20 mouse cellular contexts compared by ENCODE assay signal in genomic region chr15:89285478-89285877, GRCm38 (mm10). TPM values are rescaled to one million over a fixed set of nuclear protein-coding genes. Genes with fewer than 3 reads are reported as not detected.
DNase-seq lines count a peak whose midpoint lies in the region; ATAC-seq and TF ChIP-seq lines count a peak whose summit lies in the region.
"Had no signal": no experiment of that assay in that cellular context is flagged by ENCODE, and none has a peak within 500 bp of the region (broad histone marks: within the 10 kb centered on the region; RNA-seq: fewer than 3 reads in every experiment).

No protein-coding gene starts in this region.

- DNase-seq in forebrain, postnatal 0 days, result no peak
- DNase-seq in liver, embryonic 11.5 days (ENCODE audit: low spot score), result no peak
- DNase-seq in heart, adult 11 months, result no peak
- DNase-seq: gastrocnemius, postnatal 36 days; kidney, postnatal 25 days; layer of hippocampus, postnatal 36 days; spleen, adult 18-20 months had no signal

- no peak for ATAC-seq in forebrain, embryonic 15.5 days (replicated peaks)
- no peak for ATAC-seq in forebrain, postnatal 0 days
- no peak for ATAC-seq in midbrain, embryonic 16.5 days
- no peak for ATAC-seq in midbrain, embryonic 13.5 days
- ATAC-seq in liver, embryonic 11.5 days (replicated peaks; ENCODE audit: low FRiP score), result peak; percentile 95
- peak; percentile 77 for ATAC-seq in megakaryocyte-erythroid progenitor cell, adult 5-6 weeks (replicated peaks; ENCODE audit: low FRiP score, low TSS enrichment, poor library complexity, severe bottlenecking)
- ATAC-seq in inflammation-experienced regulatory T-cells, adult 6 months, result no peak
- ATAC-seq: forebrain, embryonic 14.5 days had no signal

- H3K27me3 ChIP-seq in forebrain, embryonic 15.5 days, result no peaks in the 10 kb centered on the region
- no peaks in the 10 kb centered on the region for H3K27me3 ChIP-seq in forebrain, postnatal 0 days (ENCODE audit: insufficient read depth, low read length)
- no peaks in the 10 kb centered on the region for H3K27me3 ChIP-seq in midbrain, embryonic 16.5 days (ENCODE audit: control insufficient read depth, insufficient read depth, low read depth, low read length)
- no peaks in the 10 kb centered on the region for H3K27me3 ChIP-seq in midbrain, embryonic 13.5 days
- no peaks in the 10 kb centered on the region for H3K27me3 ChIP-seq in liver, embryonic 11.5 days (replicated peaks; ENCODE audit: control insufficient read depth, insufficient read depth, low read length)
- H3K27me3 ChIP-seq: embryonic facial prominence, embryonic 13.5 days; midbrain, embryonic 12.5 days had no signal

- H3K9me3 ChIP-seq in forebrain, embryonic 15.5 days, result no peaks in the 10 kb centered on the region
- H3K9me3 ChIP-seq in forebrain, postnatal 0 days (ENCODE audit: low read length), result no peaks in the 10 kb centered on the region
- H3K9me3 ChIP-seq in midbrain, embryonic 16.5 days (replicated peaks; ENCODE audit: control insufficient read depth, low read length, poor library complexity, severe bottlenecking), result no peaks in the 10 kb centered on the region
- no peaks in the 10 kb centered on the region for H3K9me3 ChIP-seq in midbrain, embryonic 13.5 days
- H3K9me3 ChIP-seq in liver, embryonic 11.5 days (ENCODE audit: control insufficient read depth, low read length), result no peaks in the 10 kb centered on the region
- H3K9me3 ChIP-seq: embryonic facial prominence, embryonic 13.5 days; midbrain, embryonic 12.5 days had no signal

- WGBS in forebrain, embryonic 15.5 days, result 93% methylated on average over 5 of the region's 5 CpGs
- 96% methylated on average over 5 of the region's 5 CpGs for WGBS in forebrain, postnatal 0 days
- WGBS in midbrain, embryonic 16.5 days, result 94% methylated on average over 5 of the region's 5 CpGs
- WGBS in midbrain, embryonic 13.5 days, result 98% methylated on average over 5 of the region's 5 CpGs
- WGBS in liver, embryonic 11.5 days, result 75% methylated on average over 5 of the region's 5 CpGs

- H3K36me3 ChIP-seq in forebrain, embryonic 15.5 days, result peaks cover 95% of the 10 kb centered on the region
- peaks cover 88% of the 10 kb centered on the region for H3K36me3 ChIP-seq in forebrain, postnatal 0 days (ENCODE audit: insufficient read depth)
- peaks cover 37% of the 10 kb centered on the region for H3K36me3 ChIP-seq in midbrain, embryonic 16.5 days (ENCODE audit: control insufficient read depth, insufficient read depth, low read length)
- peaks cover 96% of the 10 kb centered on the region for H3K36me3 ChIP-seq in midbrain, embryonic 13.5 days
- peaks cover 24% of the 10 kb centered on the region for H3K36me3 ChIP-seq in liver, embryonic 11.5 days (ENCODE audit: control insufficient read depth, insufficient read depth, low read length)

- no peak overlapping the region for H3K4me3 ChIP-seq in forebrain, embryonic 15.5 days
- no peak overlapping the region for H3K4me3 ChIP-seq in forebrain, postnatal 0 days (ENCODE audit: low read depth, low read length)
- H3K4me3 ChIP-seq in midbrain, embryonic 16.5 days (ENCODE audit: low read depth, low read length), result no peak overlapping the region
- no peak overlapping the region for H3K4me3 ChIP-seq in midbrain, embryonic 13.5 days (replicated peaks)
- no peak overlapping the region for H3K4me3 ChIP-seq in liver, embryonic 11.5 days (ENCODE audit: low read depth, low read length)
- H3K4me3 ChIP-seq: embryonic facial prominence, embryonic 13.5 days; midbrain, embryonic 12.5 days had no signal

- H3K4me2 ChIP-seq in forebrain, embryonic 15.5 days (replicated peaks), result no peak overlapping the region
- H3K4me2 ChIP-seq in forebrain, postnatal 0 days (ENCODE audit: low read depth), result no peak overlapping the region
- H3K4me2 ChIP-seq in midbrain, embryonic 16.5 days (ENCODE audit: low read length), result no peak overlapping the region
- no peak overlapping the region for H3K4me2 ChIP-seq in midbrain, embryonic 13.5 days (replicated peaks)
- H3K4me2 ChIP-seq in liver, embryonic 11.5 days, result peak overlapping the region; percentile 37
- H3K4me2 ChIP-seq: embryonic facial prominence, embryonic 13.5 days; midbrain, embryonic 12.5 days had no signal

- TF ChIP-seq CTCF in forebrain, postnatal 0 days (IDR thresholded peaks at IDR 0.05; ENCODE audit: low read depth), result no peak

- peak overlapping the region; percentile 46; the same call in 1 of the 2 replicates for H3K27ac ChIP-seq in forebrain, embryonic 15.5 days (replicated peaks)
- no peak overlapping the region for H3K27ac ChIP-seq in forebrain, postnatal 0 days (ENCODE audit: low read depth, low read length)
- H3K27ac ChIP-seq in midbrain, embryonic 16.5 days (ENCODE audit: low read length), result 0 out of 2 replicates have a peak overlapping the region, but pooled peaks have one; percentile 12
- H3K27ac ChIP-seq in midbrain, embryonic 13.5 days, result no peak overlapping the region
- peak overlapping the region; percentile 57 for H3K27ac ChIP-seq in liver, embryonic 11.5 days (ENCODE audit: low read depth, low read length)
- H3K27ac ChIP-seq: embryonic facial prominence, embryonic 13.5 days; midbrain, embryonic 12.5 days had no signal

- H3K9ac ChIP-seq in forebrain, embryonic 15.5 days (replicated peaks), result no peak overlapping the region
- no peak overlapping the region for H3K9ac ChIP-seq in forebrain, postnatal 0 days
- no peak overlapping the region for H3K9ac ChIP-seq in midbrain, embryonic 16.5 days (ENCODE audit: low read depth, low read length)
- no peak overlapping the region for H3K9ac ChIP-seq in midbrain, embryonic 13.5 days (replicated peaks)
- H3K9ac ChIP-seq in liver, embryonic 11.5 days (ENCODE audit: low read depth, low read length), result no peak overlapping the region
- H3K9ac ChIP-seq: embryonic facial prominence, embryonic 13.5 days; midbrain, embryonic 12.5 days had no signal

- 0 out of 2 replicates have a peak, but pooled peaks cover 2% of the 10 kb centered on the region for H3K4me1 ChIP-seq in forebrain, embryonic 15.5 days
- no peaks in the 10 kb centered on the region for H3K4me1 ChIP-seq in forebrain, postnatal 0 days (ENCODE audit: insufficient read depth)
- H3K4me1 ChIP-seq in midbrain, embryonic 16.5 days (ENCODE audit: control insufficient read depth, insufficient read depth, low read length), result no peaks in the 10 kb centered on the region
- H3K4me1 ChIP-seq in midbrain, embryonic 13.5 days (replicated peaks), result no peaks in the 10 kb centered on the region
- H3K4me1 ChIP-seq in liver, embryonic 11.5 days (replicated peaks; ENCODE audit: control insufficient read depth, insufficient read depth, low read length), result peaks cover 14% of the 10 kb centered on the region
- H3K4me1 ChIP-seq: embryonic facial prominence, embryonic 13.5 days; midbrain, embryonic 12.5 days had no signal

RNA-seq across cellular contexts. Expression of gene Sbf1, which starts 29.6 kb away (rescaled TPM):
- polyA plus RNA-seq in forebrain, embryonic 15.5 days (2015; fragmentation: Nextera tagmentation; extraction: Ambion mirVana), result 79.0 and 83.4 TPM in 2 replicates
- total RNA-seq in forebrain, postnatal 0 days (2014; rRNA removed), result 164 and 165 TPM in 2 replicates
- 46.2 and 60.7 TPM in 2 replicates for polyA plus RNA-seq in forebrain, postnatal 0 days (2015; fragmentation: Nextera tagmentation; extraction: Ambion mirVana)
- 92.9 and 101 TPM in 2 replicates for polyA plus RNA-seq in midbrain, embryonic 16.5 days (2015; fragmentation: Nextera tagmentation; extraction: Ambion mirVana)
- 80.6 and 88.7 TPM in 2 replicates for polyA plus RNA-seq in midbrain, embryonic 13.5 days (2015; fragmentation: Nextera tagmentation; extraction: Ambion mirVana)
- polyA plus RNA-seq in liver, embryonic 11.5 days (2014; fragmentation: Nextera tagmentation; extraction: Ambion mirVana), result 51.4 and 52.2 TPM in 2 replicates
- 161 and 193 TPM in 2 replicates for total RNA-seq in megakaryocyte-erythroid progenitor cell, adult 5-6 weeks (2014; fragmentation: Nextera tagmentation)
- total RNA-seq in megakaryocyte-erythroid progenitor cell, adult 5-6 weeks (2017), result 34.6 and 83.9 TPM in 2 replicates
- polyA plus RNA-seq in inflammation-experienced regulatory T-cells, adult 6 months (2017; shearing (Covaris generic)), result 100 to 1,000 TPM in 2 of 3 experiments, 10 to 100 TPM in 1; 63.2 to 112 (median 106) TPM

RNA-seq across cellular contexts. Expression of gene Adm2, which starts 37.0 kb away (rescaled TPM):
- polyA plus RNA-seq in forebrain, embryonic 15.5 days (2015; fragmentation: Nextera tagmentation; extraction: Ambion mirVana), result not detected in 2 replicates
- total RNA-seq in forebrain, postnatal 0 days (2014; rRNA removed), result not detected in 2 replicates
- not detected in 2 replicates for polyA plus RNA-seq in forebrain, postnatal 0 days (2015; fragmentation: Nextera tagmentation; extraction: Ambion mirVana)
- not detected in 2 replicates for polyA plus RNA-seq in midbrain, embryonic 16.5 days (2015; fragmentation: Nextera tagmentation; extraction: Ambion mirVana)
- polyA plus RNA-seq in midbrain, embryonic 13.5 days (2015; fragmentation: Nextera tagmentation; extraction: Ambion mirVana), result not detected in 2 replicates
- 6.6 and 7.0 TPM in 2 replicates for polyA plus RNA-seq in liver, embryonic 11.5 days (2014; fragmentation: Nextera tagmentation; extraction: Ambion mirVana)
- total RNA-seq in megakaryocyte-erythroid progenitor cell, adult 5-6 weeks (2014; fragmentation: Nextera tagmentation), result not detected in 2 replicates
- not detected in 2 replicates for total RNA-seq in megakaryocyte-erythroid progenitor cell, adult 5-6 weeks (2017)
- not detected for polyA plus RNA-seq in inflammation-experienced regulatory T-cells, adult 6 months (2017; shearing (Covaris generic))
- total RNA-seq: adrenal gland, adult 18-20 months; gastrocnemius, postnatal 36 days; layer of hippocampus, postnatal 36 days had no signal
- polyA plus RNA-seq: embryonic facial prominence, embryonic 13.5 days; forebrain, embryonic 14.5 days; heart, postnatal 0 days; limb, embryonic 11.5 days; midbrain, embryonic 12.5 days had no signal

RNA-seq across cellular contexts. Expression of gene Miox, which starts 48.7 kb away (rescaled TPM):
- polyA plus RNA-seq in forebrain, embryonic 15.5 days (2015; fragmentation: Nextera tagmentation; extraction: Ambion mirVana), result not detected in 2 replicates
- not detected in 2 replicates for total RNA-seq in forebrain, postnatal 0 days (2014; rRNA removed)
- polyA plus RNA-seq in forebrain, postnatal 0 days (2015; fragmentation: Nextera tagmentation; extraction: Ambion mirVana), result not detected in 2 replicates
- polyA plus RNA-seq in midbrain, embryonic 16.5 days (2015; fragmentation: Nextera tagmentation; extraction: Ambion mirVana), result not detected in 2 replicates
- not detected in 2 replicates for polyA plus RNA-seq in midbrain, embryonic 13.5 days (2015; fragmentation: Nextera tagmentation; extraction: Ambion mirVana)
- polyA plus RNA-seq in liver, embryonic 11.5 days (2014; fragmentation: Nextera tagmentation; extraction: Ambion mirVana), result 2.0 and 2.7 TPM in 2 replicates
- total RNA-seq in megakaryocyte-erythroid progenitor cell, adult 5-6 weeks (2014; fragmentation: Nextera tagmentation), result not detected in 2 replicates
- not detected in 2 replicates for total RNA-seq in megakaryocyte-erythroid progenitor cell, adult 5-6 weeks (2017)
- polyA plus RNA-seq in inflammation-experienced regulatory T-cells, adult 6 months (2017; shearing (Covaris generic)), result not detected
- total RNA-seq: gastrocnemius, postnatal 36 days; layer of hippocampus, postnatal 36 days had no signal
- polyA plus RNA-seq: embryonic facial prominence, embryonic 13.5 days; forebrain, embryonic 14.5 days; heart, postnatal 0 days; limb, embryonic 11.5 days; lung, embryonic 16.5 days; midbrain, embryonic 12.5 days; neural tube, embryonic 11.5 days had no signal

Comparison
In these comparisons a context has a peak if more than half of its experiments do, and no peak if none do; other contexts are left out.
1. H3K27ac ChIP-seq: peak in forebrain, embryonic 15.5 days (single experiment), midbrain, embryonic 16.5 days (single experiment) and liver, embryonic 11.5 days (single experiment); none in forebrain, postnatal 0 days (single experiment) and midbrain, embryonic 13.5 days (single experiment).
2. ATAC-seq: peak in liver, embryonic 11.5 days (single experiment) and megakaryocyte-erythroid progenitor cell, adult 5-6 weeks (single experiment); none in forebrain, embryonic 15.5 days (single experiment), forebrain, postnatal 0 days (single experiment), midbrain, embryonic 16.5 days (single experiment), midbrain, embryonic 13.5 days (single experiment) and inflammation-experienced regulatory T-cells, adult 6 months (single experiment).